Mouse (Mus musculus): ENCODE data around the gene Irgm2. TPM values are rescaled to one million over a fixed set of nuclear protein-coding genes. Genes with fewer than 3 reads are reported as not detected.
"Not testable (repeated sequence)": the region's sequence is repeated elsewhere in the genome, so short reads cannot be mapped to it uniquely, and the experiment has no call there.

Irgm2 gene
- polyA plus RNA-seq, 1 experiment: 22.7 TPM

GRCm38 (mm10) chr11:58213673-58214342, 14.4 kb downstream of the Irgm2 start:
- no peaks in the 10 kb centered on the region for H3K27me3 ChIP-seq (ENCODE audit: control insufficient read depth, insufficient read depth, low read length)
- WGBS: 84% methylated on average over 7 of the region's 7 CpGs

GRCm38 (mm10) chr11:58214391-58215048, 15.1 kb downstream of the Irgm2 start:
- peak overlapping the region; percentile 90 for H3K27ac ChIP-seq (ENCODE audit: insufficient read depth, low read depth, low read length)
- H3K36me3 ChIP-seq (ENCODE audit: control insufficient read depth, insufficient read depth, low read length): peaks cover 9% of the 10 kb centered on the region
- peak; percentile 29; the same call in 1 of the 2 replicates for TF ChIP-seq POLR2A (IDR thresholded peaks at IDR 0.05; ENCODE audit: low read depth, low read length)
- TF ChIP-seq CTCF (IDR thresholded peaks at IDR 0.05; ENCODE audit: extremely low read depth, insufficient read length, insufficient replicate concordance, low read depth, low read length): no peak
- H3K27me3 ChIP-seq (ENCODE audit: control insufficient read depth, insufficient read depth, low read length): no peaks in the 10 kb centered on the region
- peak overlapping the region; percentile 81 for H3K4me3 ChIP-seq (ENCODE audit: low read depth, low read length)
- 15% methylated on average over 17 of the region's 17 CpGs for WGBS
- peaks cover 21% of the 10 kb centered on the region for H3K4me1 ChIP-seq (ENCODE audit: control insufficient read depth, insufficient read depth, insufficient read length, low read length)

More at GRCm38 (mm10) chr11:58213673-58214342, 14.4 kb downstream of the Irgm2 start:
- Histone ChIP-seq H3K4me3 (ENCODE audit: low read depth, low read length) (no peak overlapping the region), H3K36me3 (ENCODE audit: control insufficient read depth, insufficient read depth, low read length) (peaks cover 2% of the 10 kb centered on the region), H3K27ac (ENCODE audit: insufficient read depth, low read depth, low read length) (no peak overlapping the region), H3K4me1 (ENCODE audit: control insufficient read depth, insufficient read depth, insufficient read length, low read length) (peaks cover 18% of the 10 kb centered on the region)
- TF ChIP-seq CTCF (IDR thresholded peaks at IDR 0.05; ENCODE audit: extremely low read depth, insufficient read length, insufficient replicate concordance, low read depth, low read length) (no peak), POLR2A (IDR thresholded peaks at IDR 0.05; ENCODE audit: low read depth, low read length) (no peak)

DNA sequence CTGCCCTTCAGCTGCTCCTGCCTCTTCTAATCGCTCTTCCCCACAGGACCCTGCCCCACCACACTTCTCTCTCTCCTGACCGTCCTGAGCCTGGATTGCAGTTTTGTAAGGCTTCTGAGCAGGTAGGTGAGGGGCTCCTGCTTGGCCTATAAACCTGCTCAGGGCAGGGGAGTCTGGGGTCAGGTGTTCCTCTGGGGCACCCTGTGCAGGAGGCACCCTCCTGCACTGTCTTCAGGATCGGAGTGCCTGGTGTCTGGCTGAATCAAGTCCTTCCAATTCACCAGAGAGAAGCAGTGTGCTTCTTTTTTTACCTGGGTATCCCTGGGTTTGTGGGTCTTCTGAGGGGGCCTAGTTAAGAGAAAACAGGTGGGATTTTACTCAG, 15.6 kb downstream of the Irgm2 start:
- Histone ChIP-seq H3K4me3 (ENCODE audit: low read depth, low read length) (peak overlapping the region; percentile 81), H3K27ac (ENCODE audit: insufficient read depth, low read depth, low read length) (peak overlapping the region; percentile 45), H3K4me1 (ENCODE audit: control insufficient read depth, insufficient read depth, insufficient read length, low read length) (peaks cover 21% of the 10 kb centered on the region), H3K36me3 (ENCODE audit: control insufficient read depth, insufficient read depth, low read length) (peaks cover 14% of the 10 kb centered on the region)
- H3K27me3 ChIP-seq (ENCODE audit: control insufficient read depth, insufficient read depth, low read length): not testable (repeated sequence)
- WGBS: 2% methylated on average over 2 of the region's 3 CpGs

- 49% methylated on average over 5 of the region's 5 CpGs for WGBS
- Histone ChIP-seq H3K27me3 (ENCODE audit: control insufficient read depth, insufficient read depth, low read length) (no peaks in the 10 kb centered on the region), H3K27ac (ENCODE audit: insufficient read depth, low read depth, low read length) (no peak overlapping the region), H3K4me1 (ENCODE audit: control insufficient read depth, insufficient read depth, insufficient read length, low read length) (peaks cover 19% of the 10 kb centered on the region), H3K4me3 (ENCODE audit: low read depth, low read length) (peak overlapping the region; percentile 64), H3K36me3 (ENCODE audit: control insufficient read depth, insufficient read depth, low read length) (peaks cover 21% of the 10 kb centered on the region)
- TF ChIP-seq CTCF (IDR thresholded peaks at IDR 0.05; ENCODE audit: extremely low read depth, insufficient read length, insufficient replicate concordance, low read depth, low read length) (no peak), POLR2A (IDR thresholded peaks at IDR 0.05; ENCODE audit: low read depth, low read length) (no peak)
Measured at GRCm38 (mm10) chr11:58215814-58216213, 16.4 kb downstream of the Irgm2 start.

DNA sequence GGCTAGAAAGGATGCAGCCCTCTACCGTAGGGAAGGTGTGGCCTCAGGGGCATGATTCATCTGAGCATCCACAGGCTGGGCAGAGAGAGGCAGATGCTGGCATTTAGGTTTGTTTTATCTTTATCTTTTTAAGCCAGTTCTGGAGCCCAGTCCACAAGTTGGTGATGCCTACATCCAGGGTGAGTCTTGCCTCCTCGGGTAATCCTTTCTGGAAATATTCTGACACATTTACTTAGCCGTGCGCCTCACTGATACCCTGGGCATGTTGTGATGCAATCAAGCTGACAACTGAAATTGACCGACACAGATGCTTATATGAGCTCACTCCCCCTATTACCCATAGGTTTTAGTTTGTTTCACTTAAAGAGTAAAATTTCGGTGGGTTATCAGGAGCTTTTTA, 17.4 kb downstream of the Irgm2 start:
- WGBS: 72% methylated on average over 6 of the region's 6 CpGs
- Histone ChIP-seq H3K27ac (ENCODE audit: insufficient read depth, low read depth, low read length) (no peak overlapping the region), H3K4me3 (ENCODE audit: low read depth, low read length) (no peak overlapping the region), H3K36me3 (ENCODE audit: control insufficient read depth, insufficient read depth, low read length) (peaks cover 22% of the 10 kb centered on the region), H3K4me1 (ENCODE audit: control insufficient read depth, insufficient read depth, insufficient read length, low read length) (peaks cover 16% of the 10 kb centered on the region), H3K27me3 (ENCODE audit: control insufficient read depth, insufficient read depth, low read length) (no peaks in the 10 kb centered on the region)
- no peak for TF ChIP-seq POLR2A (IDR thresholded peaks at IDR 0.05; ENCODE audit: low read depth, low read length)
- TF ChIP-seq CTCF (IDR thresholded peaks at IDR 0.05; ENCODE audit: extremely low read depth, insufficient read length, insufficient replicate concordance, low read depth, low read length): no peak

DNA sequence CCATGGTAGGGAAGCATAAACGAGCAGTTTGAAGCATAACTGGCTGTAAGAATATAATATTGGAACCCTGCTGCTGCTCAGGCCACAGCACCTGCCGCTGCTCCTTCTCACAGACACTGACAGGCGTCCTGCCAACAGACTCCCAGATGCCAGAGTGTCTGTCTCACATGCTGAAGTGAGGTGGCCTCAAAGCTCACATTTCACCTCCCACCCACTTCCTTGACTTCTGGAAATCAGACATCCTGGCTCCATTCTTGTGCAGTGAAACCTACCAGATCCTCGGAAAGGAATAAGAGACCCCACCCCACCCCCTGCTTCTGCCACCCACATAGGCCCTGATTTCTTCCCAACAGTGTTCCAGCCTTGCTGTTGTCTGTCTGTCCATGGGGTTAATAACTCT, 24.3 kb downstream of the Irgm2 start:
- Histone ChIP-seq H3K4me1 (ENCODE audit: control insufficient read depth, insufficient read depth, insufficient read length, low read length) (peaks cover 7% of the 10 kb centered on the region; the same call in 1 of the 2 replicates), H3K4me3 (ENCODE audit: low read depth, low read length) (no peak overlapping the region), H3K36me3 (ENCODE audit: control insufficient read depth, insufficient read depth, low read length) (peaks cover 20% of the 10 kb centered on the region), H3K27ac (ENCODE audit: insufficient read depth, low read depth, low read length) (peak overlapping the region; percentile 8; the same call in 1 of the 2 replicates), H3K27me3 (ENCODE audit: control insufficient read depth, insufficient read depth, low read length) (no peaks in the 10 kb centered on the region)
- 32% methylated on average over 4 of the region's 4 CpGs for WGBS
- no peak for TF ChIP-seq POLR2A (IDR thresholded peaks at IDR 0.05; ENCODE audit: low read depth, low read length)
- no peak for TF ChIP-seq CTCF (IDR thresholded peaks at IDR 0.05; ENCODE audit: extremely low read depth, insufficient read length, insufficient replicate concordance, low read depth, low read length)

DNA sequence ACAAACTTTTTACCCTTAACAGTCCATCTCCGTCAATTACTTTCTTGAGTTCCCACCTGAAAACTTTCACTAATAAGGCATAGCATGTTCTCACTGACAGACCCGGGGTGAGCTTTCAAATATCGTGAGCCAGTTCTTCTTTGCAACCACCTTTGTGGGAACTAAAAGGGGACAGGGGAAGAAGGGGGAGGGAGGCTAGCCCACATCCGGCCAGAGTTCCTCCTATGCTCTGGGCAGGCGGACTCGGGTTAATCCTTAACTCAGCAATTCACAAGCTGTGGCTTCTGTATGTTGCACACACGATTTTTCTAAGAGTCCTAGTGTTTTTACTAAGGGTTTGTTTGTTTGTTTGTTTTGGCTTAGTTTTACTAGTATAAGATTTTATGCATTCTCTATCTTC, 24.9 kb downstream of the Irgm2 start:
- Histone ChIP-seq H3K4me1 (ENCODE audit: control insufficient read depth, insufficient read depth, insufficient read length, low read length) (peaks cover 6% of the 10 kb centered on the region; the same call in 1 of the 2 replicates), H3K27ac (ENCODE audit: insufficient read depth, low read depth, low read length) (peak overlapping the region; percentile 8; the same call in 1 of the 2 replicates), H3K36me3 (ENCODE audit: control insufficient read depth, insufficient read depth, low read length) (peaks cover 15% of the 10 kb centered on the region), H3K4me3 (ENCODE audit: low read depth, low read length) (no peak overlapping the region), H3K27me3 (ENCODE audit: control insufficient read depth, insufficient read depth, low read length) (no peaks in the 10 kb centered on the region)
- no peak for TF ChIP-seq POLR2A (IDR thresholded peaks at IDR 0.05; ENCODE audit: low read depth, low read length)
- TF ChIP-seq CTCF (IDR thresholded peaks at IDR 0.05; ENCODE audit: extremely low read depth, insufficient read length, insufficient replicate concordance, low read depth, low read length): no peak
- WGBS: 18% methylated on average over 7 of the region's 7 CpGs

- H3K4me3 ChIP-seq (ENCODE audit: low read depth, low read length); H3K27me3 ChIP-seq (ENCODE audit: control insufficient read depth, insufficient read depth, low read length); H3K36me3 ChIP-seq (ENCODE audit: control insufficient read depth, insufficient read depth, low read length); H3K27ac ChIP-seq (ENCODE audit: insufficient read depth, low read depth, low read length); H3K4me1 ChIP-seq (ENCODE audit: control insufficient read depth, insufficient read depth, insufficient read length, low read length): not testable (repeated sequence)
- WGBS: 74% methylated on average over 2 of the region's 2 CpGs
Measured at GRCm38 (mm10) chr11:58224872-58225271, 25.5 kb downstream of the Irgm2 start.
